Mouse (Mus musculus) c-Kit-negative CD71-positive TER-119-positive erythroid progenitor cells, embryonic 14.5 days (primary cell): ENCODE results near the gene 4930453N24Rik.

Experiments used
- DNase-seq: peaks from one replicate; pipeline ENCODE4 v3.0.0-alpha.2; 2013; ENCODE audit warnings: low read depth, low spot score

Gene 4930453N24Rik

DNA sequence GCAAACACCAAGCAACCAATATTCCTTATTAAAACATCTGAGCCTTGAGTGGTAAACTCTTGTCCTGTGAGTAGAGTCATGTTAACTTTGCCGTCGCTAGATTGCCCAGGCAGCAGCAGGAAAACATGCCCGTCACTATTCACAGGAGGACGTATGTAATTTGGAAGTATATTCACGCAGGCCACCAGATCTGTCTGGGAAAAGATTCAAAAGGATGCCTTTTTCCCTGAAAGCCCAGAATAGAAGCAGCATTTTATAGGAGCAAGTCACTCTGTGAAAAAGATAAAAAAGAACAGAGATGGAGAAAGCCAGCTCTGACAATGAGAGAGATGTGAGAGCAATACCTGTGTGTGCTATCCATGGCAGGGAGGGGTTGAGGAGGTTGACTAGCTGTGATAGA, 49.4 kb downstream of the 4930453N24Rik start:
- no peak for DNase-seq

DNA sequence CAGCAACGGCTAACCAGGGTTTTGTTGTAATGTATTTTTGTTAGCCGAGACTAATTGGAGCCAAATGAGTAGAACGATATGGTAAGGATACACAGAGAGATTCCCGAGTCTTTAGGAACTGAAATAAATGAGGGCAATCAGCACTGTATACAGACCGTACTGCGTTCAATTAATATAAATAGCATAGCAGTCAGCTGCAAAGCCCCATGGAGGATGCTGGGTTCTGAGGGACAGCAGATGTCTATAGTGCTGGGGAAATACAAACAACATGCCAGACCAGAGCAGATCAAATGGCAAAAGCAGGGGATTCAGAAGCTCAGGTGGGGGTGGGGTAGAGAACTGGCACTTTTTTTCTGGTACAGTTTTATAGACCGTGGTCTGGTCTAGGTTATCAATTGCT, 51.9 kb downstream of the 4930453N24Rik start:
- no peak for DNase-seq

DNA sequence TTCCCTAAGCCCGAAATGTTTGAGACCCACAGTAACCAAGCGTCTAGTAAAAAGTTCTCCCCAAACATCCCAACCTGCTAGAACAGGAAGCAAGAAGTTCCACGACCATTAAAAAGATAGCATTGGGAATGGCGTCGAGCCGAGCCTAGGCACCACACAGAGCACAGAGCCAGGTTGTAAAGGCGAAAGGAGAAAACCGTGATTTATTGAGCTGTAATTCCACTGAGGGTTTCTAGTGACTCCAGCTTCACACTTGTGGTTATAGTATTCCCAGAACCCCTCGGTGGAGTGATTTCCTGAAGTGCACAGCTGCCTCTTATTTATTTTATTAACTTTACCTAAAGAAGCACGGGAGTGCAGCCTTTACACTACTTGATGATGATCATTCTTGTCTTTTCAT, 53.1 kb downstream of the 4930453N24Rik start:
- no peak for DNase-seq

DNA sequence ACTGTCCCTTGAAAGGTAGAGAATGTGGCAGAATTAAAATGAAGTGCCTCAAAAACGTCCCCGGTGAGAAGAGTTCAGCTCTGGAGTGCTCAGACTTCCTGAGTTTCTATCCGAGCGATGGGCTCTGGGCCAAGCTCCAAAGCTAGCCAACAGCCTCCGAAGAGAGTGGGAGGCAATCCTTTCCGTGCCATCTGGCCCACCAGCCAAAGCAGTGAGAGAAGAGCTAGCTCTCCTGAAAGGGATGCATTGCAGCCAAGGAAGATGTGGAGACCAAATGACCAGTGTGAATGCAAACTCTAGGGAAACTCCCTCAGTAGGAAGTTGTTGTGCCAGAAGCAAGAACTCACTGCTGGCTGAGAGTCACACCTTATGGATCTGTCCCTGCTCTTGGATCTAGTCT, 59.1 kb downstream of the 4930453N24Rik start:
- DNase-seq, result no peak
